Mouse (Mus musculus) midbrain, embryonic 11.5 days (tissue): ENCODE data around the gene Cryba4. TPM values are rescaled to one million over a fixed set of nuclear protein-coding genes. Genes with fewer than 3 reads are reported as not detected.

Experiments
- ATAC-seq: fragments of 200-750 bp; cut with Nextera tagmentation; 2 replicates; pipeline ENCODE4 v1.8.0; 2017; ENCODE audit warnings: moderate TSS enrichment, moderate library complexity; ENCODE audit not compliant: low FRiP score
- DNase-seq: peaks from one replicate; pipeline ENCODE4 v3.0.0; 2015; ENCODE audit warnings: low spot score; ENCODE audit errors: missing footprints
- H3K27ac ChIP-seq: fragments of 300-500 bp; sonication (generic); 2 replicates; pipeline ENCODE4 v1.5.1; 2014; ENCODE audit warnings: low read depth, low read length
- H3K27me3 ChIP-seq: fragments of 300-500 bp; sonication (generic); 2 replicates; pipeline ENCODE4 v1.6.1; 2014; ENCODE audit warnings: mild to moderate bottlenecking, low read length, moderate library complexity, mixed read lengths; ENCODE audit not compliant: control insufficient read depth, insufficient read depth
- H3K36me3 ChIP-seq: fragments of 300-500 bp; sonication (generic); 2 replicates; pipeline ENCODE4 v1.6.1; 2014; ENCODE audit warnings: mild to moderate bottlenecking, low read length, moderate library complexity, mixed read lengths; ENCODE audit not compliant: control insufficient read depth, insufficient read depth
- H3K4me1 ChIP-seq: fragments of 300-500 bp; sonication (generic); 2 replicates; pipeline ENCODE4 v1.6.1; 2014; ENCODE audit warnings: low read length; ENCODE audit not compliant: control insufficient read depth, insufficient read depth
- H3K4me2 ChIP-seq: fragments of 300-500 bp; sonication (generic); 2 replicates; pipeline ENCODE4 v1.6.1; 2014; ENCODE audit warnings: mild to moderate bottlenecking, moderate library complexity
- H3K4me3 ChIP-seq: fragments of 300-500 bp; sonication (generic); 2 replicates; pipeline ENCODE4 v1.5.1; 2014; ENCODE audit warnings: low read depth, low read length
- H3K9ac ChIP-seq: fragments of 300-500 bp; sonication (generic); 2 replicates; pipeline ENCODE4 v1.6.1; 2014; ENCODE audit warnings: low read length
- H3K9me3 ChIP-seq: fragments of 300-500 bp; sonication (generic); 2 replicates; pipeline ENCODE4 v1.6.1; 2016; ENCODE audit warnings: low read length; ENCODE audit not compliant: control insufficient read depth
- WGBS: fragments of 180-500 bp; shearing (Covaris S2); extraction: QIAGEN DNeasy Blood & Tissue Kit; methylation state at CpG from one replicate; pipeline ENCODE4 v1.1.7; 2014; 5-methylcytosine and 5-hydroxymethylcytosine counted together
- polyA plus RNA-seq: library from polyadenylated mRNA; unstranded; fragments of >200 nt; fragmentation: Nextera tagmentation; extraction: Ambion mirVana; gene quantifications from 2 replicates; pipeline ENCODE4 v1.2.1, GENCODE M21; 2014

The Cryba4 gene
- polyA plus RNA-seq, 1 experiment from 2014 or later = 0.52 TPM

DNA sequence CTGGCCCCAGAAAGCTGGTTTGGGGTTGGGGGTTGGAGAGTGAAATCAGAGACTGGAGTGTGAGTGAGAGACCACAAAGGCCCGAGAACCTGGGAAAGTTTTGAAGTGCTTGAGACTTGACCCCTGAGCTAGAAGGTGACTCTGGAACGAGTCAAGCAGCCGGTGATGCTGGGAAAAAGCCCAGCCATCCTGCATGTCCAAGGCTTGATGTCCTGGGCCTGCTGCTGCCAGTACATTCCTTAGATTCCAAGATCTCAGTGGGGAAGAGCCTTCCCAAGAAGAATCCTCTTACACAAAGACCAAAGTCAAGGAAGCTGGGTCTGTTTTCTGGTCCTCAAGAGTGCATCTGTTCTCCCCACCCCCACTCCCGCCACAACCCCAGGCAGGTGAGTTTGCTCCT, 44.0 kb downstream of the Cryba4 start:
- Histone ChIP-seq H3K4me3 (no peak overlapping the region), H3K27ac (no peak overlapping the region), H3K27me3 (no peaks in the 10 kb centered on the region), H3K4me2 (no peak overlapping the region), H3K36me3 (no peaks in the 10 kb centered on the region), H3K9ac (no peak overlapping the region), H3K9me3 (no peaks in the 10 kb centered on the region), H3K4me1 (peaks cover 14% of the 10 kb centered on the region)
- WGBS = 44% methylated on average over 4 of the region's 4 CpGs
- ATAC-seq = no peak
- DNase-seq = no peak

GRCm38 (mm10) chr5:112206543-112207255, 45.6 kb downstream of the Cryba4 start:
- DNase-seq (peak; percentile 83), ATAC-seq (no peak)
- WGBS = 27% methylated on average over 16 of the region's 16 CpGs
- H3K4me3 ChIP-seq = no peak overlapping the region
- no peaks in the 10 kb centered on the region for H3K36me3 ChIP-seq
- H3K27ac ChIP-seq = no peak overlapping the region
- peaks cover 7% of the 10 kb centered on the region for H3K4me1 ChIP-seq
- H3K9me3 ChIP-seq = no peaks in the 10 kb centered on the region
- no peak overlapping the region for H3K9ac ChIP-seq
- H3K27me3 ChIP-seq = no peaks in the 10 kb centered on the region
- peak overlapping the region; percentile 16; the same call in 1 of the 2 replicates for H3K4me2 ChIP-seq

DNA sequence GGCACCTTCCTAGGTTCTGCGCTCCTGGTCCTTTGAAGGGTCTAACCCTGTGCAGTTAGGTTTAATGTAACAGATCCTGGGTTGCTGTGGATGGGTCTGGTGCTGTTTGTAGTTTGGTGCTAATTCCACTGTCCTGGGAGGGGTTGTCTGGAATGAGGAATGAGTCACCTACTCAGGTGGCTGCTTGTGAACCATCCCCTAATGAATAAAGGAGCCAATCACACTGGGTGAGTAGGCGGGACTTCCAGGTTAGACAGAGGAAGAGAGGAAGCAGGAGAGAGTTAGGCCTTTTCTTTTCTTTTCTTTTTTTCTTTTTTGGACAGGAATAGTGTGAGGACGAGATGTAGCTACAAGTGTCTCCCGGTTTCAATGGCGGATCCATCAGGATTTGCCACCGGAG, 52.7 kb downstream of the Cryba4 start:
- no peaks in the 10 kb centered on the region for H3K9me3 ChIP-seq
- H3K27ac ChIP-seq = no peak overlapping the region
- no peak overlapping the region for H3K9ac ChIP-seq
- DNase-seq (no peak), ATAC-seq (no peak)
- H3K4me3 ChIP-seq = no peak overlapping the region
- WGBS = 86% methylated on average over 6 of the region's 6 CpGs
- H3K36me3 ChIP-seq = no peaks in the 10 kb centered on the region
- H3K4me2 ChIP-seq = no peak overlapping the region
- H3K27me3 ChIP-seq = no peaks in the 10 kb centered on the region
- H3K4me1 ChIP-seq = no peaks in the 10 kb centered on the region

Other genes starting within 250 kb of the Cryba4 start
- gene Crybb1, start 3.3 kb upstream of the Cryba4 start, polyA plus RNA-seq = 0.29 and 0.84 TPM in 2 replicates
- 29.3 and 33.5 TPM in 2 replicates for gene Tpst2, start 24.2 kb upstream of the Cryba4 start, polyA plus RNA-seq
- gene Tfip11, start 73.8 kb upstream of the Cryba4 start, polyA plus RNA-seq = 22.1 and 25.8 TPM in 2 replicates
- gene Srrd, start 90.5 kb upstream of the Cryba4 start, polyA plus RNA-seq = 46.0 and 46.8 TPM in 2 replicates
- gene Hps4, start 90.6 kb upstream of the Cryba4 start, polyA plus RNA-seq = 28.5 and 31.9 TPM in 2 replicates
- not detected in 2 replicates for gene Gm6583, start 103.5 kb upstream of the Cryba4 start, polyA plus RNA-seq
- gene Asphd2, start 142.3 kb upstream of the Cryba4 start, polyA plus RNA-seq = 35.4 and 48.3 TPM in 2 replicates
- not detected in 2 replicates for gene Gm6588, start 196.9 kb upstream of the Cryba4 start, polyA plus RNA-seq